Mouse (Mus musculus): ENCODE measurements around the gene Hoxb5.

Gene Hoxb5

GRCm38 (mm10) chr11:96319071-96319902 lies 16.2 kb downstream of the Hoxb5 start:
- no peak for DNase-seq (ENCODE audit: low spot score)

GRCm38 (mm10) chr11:96319910-96320309 lies 16.8 kb downstream of the Hoxb5 start:
- no peak for DNase-seq (ENCODE audit: low spot score)

GRCm38 (mm10) chr11:96320688-96321087 lies 17.6 kb downstream of the Hoxb5 start:
- no peak for DNase-seq (ENCODE audit: low spot score)

- DNase-seq (ENCODE audit: low spot score): no peak
These were observed 18.7 kb downstream of the Hoxb5 start for GRCm38 (mm10) chr11:96321846-96322245.

- no peak for DNase-seq (ENCODE audit: low spot score)
These were observed 19.6 kb downstream of the Hoxb5 start for GRCm38 (mm10) chr11:96322738-96323137.

GRCm38 (mm10) chr11:96323154-96323553 lies 20.0 kb downstream of the Hoxb5 start, which contains the start of gene Hoxb3:
Hoxb3 (plus strand) TSS chr11:96323326.
- no peak for DNase-seq (ENCODE audit: low spot score)

GRCm38 (mm10) chr11:96324125-96324524 lies 21.0 kb downstream of the Hoxb5 start:
- DNase-seq (ENCODE audit: low spot score): no peak

- DNase-seq (ENCODE audit: low spot score): no peak
These were observed 21.8 kb downstream of the Hoxb5 start for GRCm38 (mm10) chr11:96324965-96325364.

- DNase-seq (ENCODE audit: low spot score): no peak
These were observed 22.6 kb downstream of the Hoxb5 start for GRCm38 (mm10) chr11:96325747-96326212.

GRCm38 (mm10) chr11:96326705-96327104 lies 23.6 kb downstream of the Hoxb5 start:
- no peak for DNase-seq (ENCODE audit: low spot score)

GRCm38 (mm10) chr11:96327122-96327521 lies 24.0 kb downstream of the Hoxb5 start:
- DNase-seq (ENCODE audit: low spot score): no peak

- no peak for DNase-seq (ENCODE audit: low spot score)
These were observed 24.6 kb downstream of the Hoxb5 start for GRCm38 (mm10) chr11:96327750-96328149.

GRCm38 (mm10) chr11:96328605-96329004 lies 25.5 kb downstream of the Hoxb5 start:
- DNase-seq (ENCODE audit: low spot score): no peak

GRCm38 (mm10) chr11:96332105-96332504 lies 29.0 kb downstream of the Hoxb5 start:
- no peak for DNase-seq (ENCODE audit: low spot score)

GRCm38 (mm10) chr11:96332618-96333032 lies 29.5 kb downstream of the Hoxb5 start:
- no peak for DNase-seq (ENCODE audit: low spot score)

GRCm38 (mm10) chr11:96333241-96334001 lies 30.3 kb downstream of the Hoxb5 start:
- DNase-seq (ENCODE audit: low spot score): no peak

- no peak for DNase-seq (ENCODE audit: low spot score)
These were observed 30.8 kb downstream of the Hoxb5 start for GRCm38 (mm10) chr11:96334002-96334364.

- no peak for DNase-seq (ENCODE audit: low spot score)
These were observed 31.9 kb downstream of the Hoxb5 start for GRCm38 (mm10) chr11:96334998-96335397.

- DNase-seq (ENCODE audit: low spot score): no peak
These were observed 33.5 kb downstream of the Hoxb5 start for GRCm38 (mm10) chr11:96336597-96336996.

GRCm38 (mm10) chr11:96337026-96337425 lies 33.9 kb downstream of the Hoxb5 start:
- no peak for DNase-seq (ENCODE audit: low spot score)

- DNase-seq (ENCODE audit: low spot score): no peak
These were observed 36.1 kb downstream of the Hoxb5 start for GRCm38 (mm10) chr11:96338957-96339855.
